Mouse (Mus musculus): ENCODE data around the gene Kcnk4. TPM values are rescaled to one million over a fixed set of nuclear protein-coding genes. Genes with fewer than 3 reads are reported as not detected.
A peak's percentile ranks its signal among the peaks of the same experiment; 100 is the strongest.

Gene Kcnk4
- total RNA-seq, 1 experiment from 2014 or later = not detected

DNA sequence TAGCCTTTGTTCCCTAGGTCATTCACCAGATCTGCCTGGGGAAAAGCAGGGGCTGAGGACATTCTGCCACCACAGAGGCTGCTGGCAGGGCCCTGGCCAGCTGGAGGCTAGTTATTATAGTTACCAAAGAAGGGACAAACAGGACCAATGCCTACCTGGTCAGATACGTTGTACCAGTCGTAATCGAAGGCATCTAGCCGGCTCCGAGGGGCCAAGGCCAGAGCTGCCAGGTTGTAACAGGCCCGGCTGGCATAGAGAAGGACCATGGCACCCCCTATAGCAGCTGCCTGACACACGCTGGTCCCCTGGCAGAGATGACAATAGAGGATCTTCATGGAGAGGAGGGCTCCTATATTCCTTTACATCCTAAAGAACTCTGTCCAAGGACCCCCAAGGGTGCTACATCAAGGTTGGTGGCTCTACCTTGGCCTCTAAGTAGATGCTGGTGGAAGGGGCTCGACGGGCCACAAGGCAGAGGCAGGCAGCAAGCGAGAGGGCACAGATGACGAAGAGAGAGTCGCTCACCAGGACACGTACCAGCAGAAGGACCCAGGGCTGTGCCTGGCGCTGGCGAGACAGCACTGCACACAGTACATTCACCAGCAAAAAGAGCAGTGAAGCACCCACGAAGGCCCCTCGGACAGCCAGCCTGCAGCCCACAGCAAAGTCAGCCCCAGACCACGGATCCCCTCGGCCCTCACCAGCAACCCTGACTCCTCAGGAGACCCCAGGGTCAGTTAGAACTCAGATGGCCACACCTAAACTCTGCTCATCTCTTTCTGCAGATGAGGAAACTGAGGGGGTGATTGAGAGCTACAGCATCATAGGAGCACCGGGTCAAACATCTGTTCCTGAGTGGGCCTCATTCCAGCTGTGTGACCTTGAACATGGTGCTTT, 5.0 kb upstream of the Kcnk4 start:
- no peak for ATAC-seq (replicated peaks; ENCODE audit: low read depth, poor library complexity, severe bottlenecking)

DNA sequence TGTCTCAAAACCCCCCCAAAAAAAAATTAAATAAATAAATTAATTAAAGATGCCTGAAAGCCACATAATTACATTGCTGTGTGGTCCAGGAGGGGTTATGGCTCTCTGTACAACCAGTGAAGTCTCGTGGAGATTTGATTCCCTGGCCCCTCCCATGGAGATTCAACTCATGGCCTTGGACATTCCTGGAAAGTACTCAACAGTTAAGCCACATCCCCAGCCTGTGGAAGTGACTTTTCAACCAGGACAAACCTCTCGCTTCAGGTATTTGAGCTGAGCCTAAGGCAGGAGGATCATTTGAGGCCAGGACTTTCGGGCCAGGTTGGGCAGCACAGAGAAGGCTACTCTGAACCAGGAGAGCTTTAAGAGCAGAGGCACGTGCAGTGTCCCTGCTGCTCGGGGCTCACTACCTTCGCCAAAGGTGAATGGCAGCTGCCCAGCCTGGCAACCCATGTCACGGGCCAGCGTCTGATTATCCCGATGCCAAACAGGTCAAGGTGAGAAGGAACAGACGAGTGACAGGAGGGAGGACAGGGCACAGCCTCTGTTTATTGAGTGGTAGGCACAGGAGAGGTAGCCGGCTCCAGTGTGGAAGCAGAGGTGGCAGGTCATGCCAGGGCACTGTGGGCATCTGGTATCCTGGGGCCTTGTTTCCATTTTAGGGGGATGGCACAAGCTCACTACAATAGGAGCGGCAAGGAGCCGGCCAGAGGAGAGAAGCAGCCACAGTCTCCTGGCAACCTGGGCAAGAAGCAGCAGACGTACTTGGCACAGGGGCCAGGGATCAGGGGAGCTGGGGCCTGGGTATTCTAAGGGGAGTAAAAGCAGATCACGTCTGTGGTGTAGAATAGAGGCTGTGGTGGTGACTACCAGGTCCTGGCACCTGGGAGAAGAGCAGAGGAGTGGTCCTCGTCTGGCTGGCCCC, 3.5 kb upstream of the Kcnk4 start:
- no peak for ATAC-seq (replicated peaks; ENCODE audit: low read depth, poor library complexity, severe bottlenecking)

DNA sequence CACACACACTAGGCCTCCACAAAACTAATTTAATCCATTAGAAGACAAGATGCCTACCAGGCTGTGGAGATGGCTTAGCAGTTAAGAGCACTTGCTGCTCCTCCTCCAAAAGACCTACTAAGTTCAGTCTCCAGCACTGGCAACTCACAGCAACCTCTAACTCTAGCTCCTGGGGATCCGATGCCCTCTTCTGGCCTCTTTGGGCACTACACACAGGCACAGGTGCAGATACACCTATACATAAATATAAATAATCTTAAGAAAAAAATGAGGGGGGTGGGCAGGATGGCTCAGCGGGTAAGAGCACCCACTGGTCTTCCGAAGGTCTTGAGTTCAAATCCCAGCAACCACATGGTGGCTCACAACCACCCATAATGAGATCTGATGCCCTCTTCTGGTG, 2.0 kb upstream of the Kcnk4 start:
- ATAC-seq (replicated peaks; ENCODE audit: low read depth, poor library complexity, severe bottlenecking) = 0 out of 2 replicates have a peak, but pooled peaks have one; percentile 33

DNA sequence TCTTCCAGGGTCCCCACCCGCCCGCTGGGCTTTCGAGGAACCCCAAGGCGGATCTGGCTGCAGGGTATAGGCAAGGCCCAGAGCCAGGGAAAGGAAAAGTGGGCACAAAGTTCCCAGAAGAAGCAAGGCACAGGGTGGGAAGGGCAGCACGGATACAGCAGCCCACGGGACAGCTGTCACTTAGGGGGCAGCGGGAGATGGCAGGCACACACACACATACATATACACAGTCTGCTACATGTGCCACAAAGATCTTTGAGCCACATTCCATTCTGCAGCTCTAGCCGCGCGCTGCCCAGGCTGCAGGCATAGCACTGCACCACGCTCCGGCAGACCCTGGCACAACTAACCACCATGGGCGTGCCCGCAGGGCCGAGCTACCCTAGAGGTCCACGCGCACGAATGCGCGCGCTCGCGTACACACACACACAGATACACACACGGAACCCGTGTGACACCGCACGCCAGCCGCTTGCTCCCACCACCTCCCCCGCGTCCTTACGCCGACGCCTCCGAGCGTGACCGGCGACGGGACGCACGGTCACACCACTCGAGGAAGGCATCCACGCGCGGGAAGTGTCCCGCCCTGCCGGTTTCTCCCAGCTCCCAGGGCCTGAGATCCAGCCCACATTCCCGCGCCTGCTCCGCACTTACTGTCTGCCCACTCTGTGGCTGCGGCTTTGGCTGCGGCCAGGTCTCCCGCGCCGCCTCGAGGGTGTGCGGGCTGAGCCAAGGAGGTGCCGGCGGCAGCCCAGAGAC, 700 bp downstream of the Kcnk4 start:
- peak; percentile 55 for ATAC-seq (replicated peaks; ENCODE audit: low read depth, poor library complexity, severe bottlenecking)

DNA sequence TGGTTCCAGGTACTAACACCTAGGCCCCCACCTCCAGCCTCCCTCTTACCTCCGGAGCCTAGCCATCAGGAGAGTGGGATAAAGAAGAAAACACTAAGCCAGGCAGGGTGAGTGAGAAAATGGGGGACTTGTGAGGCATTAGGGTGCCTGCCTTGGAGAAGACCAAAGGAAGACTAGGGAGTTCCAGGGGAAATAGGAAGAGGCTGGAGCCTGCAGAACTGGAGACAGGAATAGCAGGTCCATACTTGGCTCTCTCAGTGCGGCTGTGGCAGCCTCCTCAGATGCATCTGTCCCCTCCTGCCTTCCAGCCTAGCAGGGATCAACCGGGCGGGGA, 1.2 kb downstream of the Kcnk4 start:
- no peak for ATAC-seq (replicated peaks; ENCODE audit: low read depth, poor library complexity, severe bottlenecking)

DNA sequence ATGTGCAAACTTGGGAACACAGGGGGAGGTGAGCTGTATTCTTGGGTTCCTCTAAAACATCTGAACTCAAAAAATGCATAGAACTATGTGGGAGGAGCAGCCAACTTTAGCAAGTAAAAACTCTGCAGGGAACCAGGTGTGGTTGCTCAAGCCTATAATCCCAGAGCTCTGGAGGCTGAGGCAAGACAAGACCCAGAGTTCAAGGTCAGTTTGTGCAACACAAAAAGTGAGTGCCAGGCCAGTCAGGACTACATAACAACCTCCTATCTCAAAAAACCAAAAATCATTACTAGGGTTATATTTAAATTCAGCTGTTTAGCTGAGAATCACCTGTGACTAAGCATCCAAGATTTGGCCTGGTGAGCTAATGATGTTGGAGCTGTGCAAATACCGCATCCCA, 2.3 kb downstream of the Kcnk4 start:
- no peak for ATAC-seq (replicated peaks; ENCODE audit: low read depth, poor library complexity, severe bottlenecking)

DNA sequence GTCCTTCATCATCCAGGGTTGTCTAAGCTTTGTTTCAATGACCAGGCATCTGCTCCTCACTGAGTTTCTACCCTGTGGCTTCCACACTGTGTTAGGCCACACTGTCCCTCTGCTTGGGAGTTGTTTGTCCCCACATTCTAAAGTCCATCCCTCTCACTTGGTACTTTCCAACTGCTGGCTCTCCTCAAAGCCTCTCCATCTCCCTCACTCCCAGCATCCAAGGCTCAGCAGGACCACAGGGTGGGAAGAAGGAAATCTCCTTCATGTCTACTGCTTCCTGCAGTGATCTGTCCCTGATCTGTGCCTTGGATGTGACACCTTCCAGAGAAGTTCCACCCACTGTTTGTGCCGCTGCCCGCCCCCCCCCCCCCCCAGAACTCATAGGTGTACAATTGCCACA, 3.3 kb downstream of the Kcnk4 start:
- no peak for ATAC-seq (replicated peaks; ENCODE audit: low read depth, poor library complexity, severe bottlenecking)

DNA sequence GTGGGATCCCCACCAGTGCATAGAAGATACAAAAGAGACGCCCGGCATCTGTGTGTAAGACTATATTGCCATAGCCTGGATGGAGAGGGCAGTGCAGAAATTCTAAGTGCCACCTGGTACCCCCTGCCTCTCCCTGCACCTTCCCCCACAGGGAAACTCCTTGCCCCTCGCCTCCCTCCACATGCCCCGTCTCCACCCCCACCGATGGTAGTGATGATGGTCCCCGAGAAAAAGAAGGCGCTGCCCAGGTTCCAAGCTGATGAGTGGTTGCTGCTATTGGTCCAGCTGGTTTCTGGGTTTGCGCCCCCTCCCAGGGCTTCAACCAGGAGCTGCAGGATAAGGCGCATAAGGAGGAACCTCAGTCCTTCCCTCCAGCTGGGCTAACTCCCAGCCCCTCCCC, 6.2 kb downstream of the Kcnk4 start:
- no peak for ATAC-seq (replicated peaks; ENCODE audit: low read depth, poor library complexity, severe bottlenecking)

DNA sequence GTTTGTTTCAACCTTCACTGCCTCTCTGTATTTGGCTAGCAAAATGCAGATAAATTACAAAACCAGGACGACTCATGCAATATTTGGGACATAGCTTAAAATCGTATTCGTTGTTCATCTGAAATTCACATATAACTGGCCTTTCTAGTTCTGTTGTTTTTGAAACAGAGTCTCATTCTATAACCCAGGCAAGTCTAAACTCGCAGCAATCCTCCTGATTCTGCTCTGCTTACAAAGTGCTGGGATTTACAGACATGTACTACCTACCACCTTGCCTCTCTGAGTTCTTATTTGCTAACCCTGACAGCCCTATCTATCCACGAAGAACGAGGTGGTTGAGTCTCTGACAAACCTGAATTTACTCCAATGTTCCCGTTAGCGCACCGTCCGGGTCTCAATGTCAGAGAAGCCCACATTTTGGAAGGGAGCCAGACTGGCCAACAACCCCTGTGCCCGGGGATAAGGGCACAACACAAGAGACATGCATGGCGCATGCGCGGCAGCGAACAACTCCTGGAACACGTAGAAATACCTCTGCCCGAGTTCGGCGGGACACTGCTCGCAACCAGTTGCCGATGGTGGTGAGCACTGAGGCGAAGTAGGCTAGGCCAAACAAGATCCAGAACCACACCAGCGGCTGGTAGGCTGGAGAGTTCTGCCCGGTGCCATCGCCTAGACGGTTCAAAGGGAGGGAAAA, 7.6 kb downstream of the Kcnk4 start:
- no peak for ATAC-seq (replicated peaks; ENCODE audit: low read depth, poor library complexity, severe bottlenecking)

DNA sequence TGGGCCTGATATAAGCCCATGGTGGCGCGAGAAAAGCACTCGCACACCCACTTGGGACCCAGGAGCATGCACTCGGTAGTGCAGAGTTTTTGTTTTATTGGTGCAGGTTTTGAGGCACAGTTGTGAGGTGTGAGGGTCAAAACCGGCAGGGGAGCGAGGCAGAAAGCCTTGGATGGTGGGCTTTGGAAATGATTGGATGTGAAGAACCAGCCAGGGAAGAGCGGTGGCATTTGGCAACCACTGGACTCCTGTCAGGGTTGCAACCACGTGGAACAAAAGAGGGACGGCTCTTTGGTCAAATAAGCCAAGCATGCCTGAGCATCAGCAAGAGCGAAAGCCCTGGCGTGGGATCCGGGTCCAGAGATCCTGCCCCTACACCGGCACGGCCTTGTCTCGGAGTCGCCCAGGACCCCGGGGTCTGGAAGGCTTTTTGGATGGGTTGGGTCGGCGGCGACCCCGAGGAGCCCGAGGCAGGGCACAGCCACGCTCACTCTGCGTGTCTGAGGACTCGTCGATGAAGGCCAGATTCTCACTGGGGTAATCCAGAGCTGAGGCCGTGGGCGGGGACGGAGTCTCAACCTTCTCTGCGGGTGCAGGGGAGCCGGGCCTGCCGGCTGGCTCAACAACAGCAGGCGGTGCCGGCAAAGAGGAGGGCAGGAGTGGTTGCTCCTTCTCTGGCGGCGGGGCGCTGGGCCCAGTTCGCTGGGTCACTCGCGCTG, 8.5 kb downstream of the Kcnk4 start:
- ATAC-seq (replicated peaks; ENCODE audit: low read depth, poor library complexity, severe bottlenecking) = no peak

DNA sequence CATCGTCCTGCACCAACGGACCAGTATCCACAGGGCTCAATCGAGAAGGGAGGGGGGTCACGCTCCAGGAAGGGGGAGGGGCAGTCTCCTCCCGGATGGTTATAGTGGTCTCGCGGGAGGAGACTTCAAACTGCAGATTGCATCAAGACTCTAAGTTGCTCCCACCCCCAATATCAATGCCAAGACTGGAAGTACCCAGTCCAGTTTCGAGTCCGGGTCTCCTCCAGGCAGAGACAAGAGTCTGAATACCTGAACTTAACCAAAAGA, 9.1 kb downstream of the Kcnk4 start, which contains the start of gene Catsperz:
Catsperz (minus strand) TSS at position 74 of the 267 bp plus-strand sequence.
- ATAC-seq (replicated peaks; ENCODE audit: low read depth, poor library complexity, severe bottlenecking) = no peak

DNA sequence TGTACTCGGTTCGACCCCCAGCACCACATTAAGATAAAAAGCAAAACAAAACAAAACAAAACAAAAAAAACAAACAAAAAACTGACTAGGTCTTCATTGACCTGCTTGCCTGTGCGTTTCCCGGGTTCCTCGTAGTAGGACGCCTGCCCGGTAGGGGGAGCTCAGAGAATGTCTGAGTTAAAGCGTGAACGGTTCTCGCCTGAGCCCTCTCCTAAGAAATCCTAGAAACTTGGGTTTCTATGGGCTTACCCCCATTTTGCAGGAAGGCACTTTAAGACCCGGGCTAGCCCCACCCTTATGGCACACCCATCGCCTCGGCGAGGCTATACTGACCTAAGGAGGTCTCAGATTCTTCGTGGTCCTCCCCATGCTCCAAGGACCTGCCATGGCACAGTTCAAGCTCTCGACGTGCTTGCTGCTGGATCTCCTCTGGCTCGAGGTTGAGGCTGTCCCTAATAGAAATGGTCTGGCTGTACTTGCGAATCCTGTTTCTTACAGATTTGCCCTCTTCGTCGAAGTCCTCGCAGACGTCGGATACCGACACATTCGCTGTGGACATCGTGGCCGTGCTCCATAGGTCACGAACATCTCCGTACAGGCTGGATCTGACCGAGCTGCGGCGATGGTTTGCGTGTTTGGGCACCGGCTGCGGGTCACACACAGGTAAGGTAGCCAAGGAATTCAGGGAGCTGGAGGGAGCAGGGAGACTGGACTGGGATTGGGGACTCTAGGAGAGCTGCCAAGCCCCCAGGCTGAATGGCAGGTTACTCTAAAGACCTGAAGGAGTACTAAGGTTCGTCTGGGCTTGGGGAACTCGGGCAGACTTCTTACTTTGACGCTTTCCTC, 9.6 kb downstream of the Kcnk4 start:
- no peak for ATAC-seq (replicated peaks; ENCODE audit: low read depth, poor library complexity, severe bottlenecking)

DNA sequence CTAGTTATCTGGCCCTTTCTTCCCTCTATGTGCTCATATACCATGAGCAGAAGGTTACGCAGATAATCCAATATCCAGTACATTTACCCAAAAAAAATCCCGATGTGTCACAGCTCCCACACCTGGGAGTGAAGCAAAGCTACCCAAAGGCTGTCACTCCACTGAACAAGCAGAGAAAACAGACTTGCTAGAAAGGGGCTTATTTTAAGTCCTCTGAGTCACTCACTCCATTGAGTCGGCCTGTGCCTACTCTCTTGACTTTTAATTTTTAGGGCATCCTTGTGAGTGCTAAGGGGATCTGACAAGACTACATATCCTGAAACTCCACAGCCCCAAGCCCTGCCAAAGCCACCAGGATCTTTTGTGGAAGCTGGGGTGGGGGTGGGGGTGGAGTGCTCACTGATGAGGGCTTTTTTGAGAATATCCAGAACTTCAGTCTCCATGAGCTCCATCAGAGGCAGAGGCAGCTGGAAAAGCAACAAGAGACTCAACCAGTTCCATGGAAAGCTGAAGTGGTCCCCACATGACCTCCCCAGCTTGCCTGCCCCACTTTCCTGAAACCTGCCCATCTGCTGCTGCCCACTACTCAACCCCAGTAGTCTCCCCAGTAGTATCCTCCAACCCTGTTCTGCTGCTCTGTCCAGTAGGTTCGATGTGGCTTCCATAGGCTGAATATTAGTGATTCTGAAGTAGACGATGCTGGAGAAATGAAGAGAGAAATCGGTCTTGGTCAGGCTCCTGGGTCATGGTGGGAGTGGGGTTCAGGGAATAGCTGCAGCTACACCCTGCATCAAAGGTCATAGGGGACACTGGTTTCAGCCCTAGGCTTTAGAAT, 11.2 kb downstream of the Kcnk4 start:
- no peak for ATAC-seq (replicated peaks; ENCODE audit: low read depth, poor library complexity, severe bottlenecking)

DNA sequence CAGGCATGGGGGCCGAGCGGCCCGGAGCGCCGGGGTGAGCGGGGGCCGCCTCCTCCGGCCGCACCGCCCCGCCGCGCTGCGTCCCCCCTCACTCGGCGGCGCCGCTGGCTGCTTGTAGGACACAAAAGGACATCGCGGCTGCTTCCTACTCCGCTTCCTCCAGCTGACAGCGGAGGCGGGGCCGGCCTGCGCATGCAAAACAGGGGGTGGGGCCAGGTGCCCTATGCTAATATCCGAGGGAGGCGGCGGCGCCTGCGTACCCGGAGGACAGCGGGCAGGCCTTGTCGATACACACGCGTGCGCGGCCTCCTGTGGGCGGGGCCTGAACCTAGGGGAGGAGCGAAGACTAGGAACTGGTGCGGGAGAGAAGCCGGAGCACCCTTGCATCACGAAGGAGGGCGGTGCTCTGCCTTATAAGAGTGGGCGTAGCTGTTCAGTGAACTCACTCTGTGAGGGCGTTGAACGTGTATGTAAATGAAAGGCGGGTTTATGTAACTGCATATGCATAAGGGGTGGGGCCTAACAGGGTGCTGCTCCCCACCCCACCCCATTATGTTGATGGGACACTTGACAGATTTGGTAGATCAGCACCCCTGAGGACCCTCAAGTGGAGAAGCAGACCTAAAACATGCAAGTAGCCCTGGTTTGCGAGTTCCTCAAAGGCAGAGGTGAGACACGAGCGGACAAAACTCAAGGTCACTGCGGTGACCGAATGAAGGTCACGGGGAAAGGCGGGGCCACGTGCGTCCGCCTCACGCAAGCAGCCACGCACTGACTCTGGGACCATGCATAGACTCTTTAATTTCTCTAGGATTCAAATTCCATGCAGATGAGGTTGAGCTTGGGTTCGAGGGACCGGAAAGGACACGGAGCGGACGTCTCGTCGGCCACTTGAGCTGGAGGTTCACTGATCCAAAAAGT, 12.4 kb downstream of the Kcnk4 start, which contains the start of gene Esrra:
Esrra (minus strand) TSS at position 167 of the 921 bp plus-strand sequence.
- peak; percentile 88 for ATAC-seq (replicated peaks; ENCODE audit: low read depth, poor library complexity, severe bottlenecking)

DNA sequence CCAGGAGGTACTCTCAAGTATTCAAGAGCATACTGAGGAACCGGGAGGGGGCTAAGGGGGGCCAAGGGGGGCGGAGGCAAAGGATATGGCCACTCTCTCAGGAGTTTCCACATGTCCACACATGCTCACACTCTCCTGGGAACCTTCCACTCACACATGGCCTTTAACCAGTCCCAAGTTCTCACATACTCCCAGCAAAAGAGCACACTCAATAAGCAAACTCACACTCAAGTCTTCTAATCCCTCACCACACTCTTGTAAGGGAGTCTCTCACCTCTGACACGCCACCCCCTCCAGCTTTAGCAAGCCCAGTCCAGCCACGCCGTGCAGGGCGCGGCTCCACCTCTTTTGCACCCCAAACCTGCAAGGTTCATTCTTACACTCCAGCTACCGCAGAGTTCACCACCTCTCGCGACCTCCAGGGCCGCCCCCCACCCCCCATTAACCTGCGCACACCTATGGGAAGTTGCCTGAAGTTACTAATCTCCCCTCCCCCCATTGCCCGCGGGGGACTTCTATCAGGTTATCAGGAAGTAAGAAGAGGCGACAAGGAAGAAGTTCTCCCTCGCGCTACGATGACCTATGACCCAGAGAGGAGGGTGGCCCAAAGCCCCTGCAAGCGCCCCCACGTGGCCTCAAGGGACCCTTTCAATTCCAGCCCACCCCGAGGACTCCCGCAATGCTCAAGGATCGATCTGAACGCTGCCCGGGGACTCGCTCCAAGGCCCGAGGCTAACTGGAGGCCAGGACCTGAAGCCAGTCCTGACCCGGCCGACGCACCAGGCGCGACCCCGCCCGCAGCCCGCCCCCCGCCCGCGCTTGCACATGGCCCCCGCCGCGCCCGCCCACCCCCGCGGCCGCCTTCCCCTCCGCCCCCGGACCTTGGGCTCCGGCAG, 13.3 kb downstream of the Kcnk4 start:
- no peak for ATAC-seq (replicated peaks; ENCODE audit: low read depth, poor library complexity, severe bottlenecking)
